Mouse (Mus musculus): ENCODE measurements around the gene Hras.

Hras gene

DNA sequence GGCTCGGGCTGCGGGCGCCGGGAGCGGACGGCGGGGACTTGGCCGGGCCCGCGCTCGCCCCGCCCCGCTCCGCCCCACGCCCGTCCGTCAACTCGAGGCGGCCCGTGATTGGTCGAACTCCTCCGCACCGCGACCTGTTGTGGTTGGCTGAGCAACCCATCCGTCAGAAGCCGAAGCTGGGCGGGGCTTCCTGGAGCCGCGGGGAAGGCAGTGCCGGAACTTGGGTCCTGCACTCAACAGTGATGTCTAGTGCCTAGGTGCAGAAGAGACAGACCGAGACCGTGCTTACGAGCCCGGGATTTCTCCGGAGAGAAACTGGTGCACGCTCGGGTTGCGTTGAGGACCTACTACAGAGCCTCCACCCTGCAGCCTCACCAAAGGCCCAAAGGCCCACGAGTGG lies at the start of gene Hras, which contains the start of gene Lrrc56:
Hras (minus strand) TSS at position 58 of the 400 bp plus-strand sequence.
Lrrc56 (plus strand) TSS at position 210 of the 400 bp plus-strand sequence.
- peak; percentile 97 for DNase-seq

DNA sequence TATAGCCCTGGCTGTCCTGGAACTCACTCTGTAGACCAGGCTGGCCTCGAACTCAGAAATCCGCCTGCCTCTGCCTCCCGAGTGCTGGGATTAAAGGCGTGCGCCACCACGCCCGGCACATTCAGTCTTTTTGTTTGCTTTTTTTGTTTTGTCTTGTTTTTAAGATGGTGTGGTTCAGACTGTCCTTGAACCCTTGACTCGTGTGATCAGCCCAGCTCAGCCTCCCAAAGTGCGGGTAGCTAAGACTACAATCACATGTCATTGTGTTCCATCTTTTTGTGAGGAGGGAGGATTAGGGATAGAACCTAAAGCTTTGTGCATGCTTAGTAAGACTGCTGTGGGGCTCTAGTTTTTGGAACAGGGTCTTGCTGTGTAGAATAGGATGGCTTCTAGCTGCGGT lies 37.7 kb upstream of the Hras start:
- DNase-seq = no peak

DNA sequence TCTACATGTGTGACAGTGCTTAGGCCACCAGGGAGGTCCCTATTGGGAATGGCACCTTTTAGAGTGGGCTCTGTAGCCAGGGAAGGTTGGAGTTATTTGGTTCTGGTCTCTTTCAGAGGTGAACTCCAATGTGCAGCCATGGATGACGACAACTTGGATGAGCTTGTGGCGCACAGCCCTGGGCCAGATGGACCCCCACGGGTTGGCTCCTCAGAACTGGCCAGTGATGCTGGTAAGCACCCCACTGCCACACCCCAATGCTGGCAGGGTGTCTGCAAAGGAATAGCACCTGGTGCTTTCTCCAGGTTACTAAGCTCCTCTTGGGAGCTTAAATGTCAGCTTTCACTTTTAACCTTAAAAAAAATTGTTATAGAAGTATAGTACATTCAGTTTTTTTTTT lies 37.3 kb upstream of the Hras start:
- peak; percentile 52 for DNase-seq

DNA sequence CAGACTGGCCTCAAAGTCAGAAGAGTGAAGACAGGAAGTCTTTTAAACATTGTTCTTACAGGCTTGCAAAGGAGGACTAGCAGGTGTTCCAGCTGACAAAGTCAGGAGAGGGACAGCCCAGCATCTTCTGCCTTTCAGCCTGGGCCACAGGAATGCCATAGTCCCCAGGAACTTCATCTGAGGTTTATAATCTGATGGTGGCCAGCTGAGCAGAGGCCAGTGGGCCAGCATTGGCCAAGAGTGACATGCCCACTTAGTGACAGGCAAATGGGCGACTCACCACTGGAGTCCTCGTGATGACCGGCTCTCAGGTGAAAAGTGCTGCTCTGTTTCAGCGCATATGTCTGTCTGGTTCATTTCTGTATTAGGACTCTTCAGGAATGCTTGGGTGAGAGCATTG lies 36.8 kb upstream of the Hras start:
- no peak for DNase-seq

DNA sequence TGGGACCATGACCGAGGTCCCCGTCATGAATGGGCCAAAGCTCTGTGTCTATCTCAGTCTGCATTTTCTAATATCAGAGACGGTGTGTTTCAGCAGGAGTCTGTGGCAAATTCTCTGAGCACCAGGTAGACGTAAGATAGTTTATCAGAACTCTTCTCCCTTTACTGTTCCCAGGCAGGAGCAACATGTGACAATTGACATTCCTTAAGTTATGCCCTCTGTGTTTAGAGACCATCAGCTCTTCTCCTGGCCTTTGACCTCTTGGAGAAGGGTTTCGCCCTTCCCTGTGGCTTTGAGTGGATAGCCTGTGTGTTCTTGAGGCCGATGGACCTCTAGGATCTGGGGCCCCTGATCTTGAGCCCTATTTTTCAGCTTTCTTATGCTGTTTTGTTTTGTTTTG lies 35.9 kb upstream of the Hras start:
- no peak for DNase-seq

DNA sequence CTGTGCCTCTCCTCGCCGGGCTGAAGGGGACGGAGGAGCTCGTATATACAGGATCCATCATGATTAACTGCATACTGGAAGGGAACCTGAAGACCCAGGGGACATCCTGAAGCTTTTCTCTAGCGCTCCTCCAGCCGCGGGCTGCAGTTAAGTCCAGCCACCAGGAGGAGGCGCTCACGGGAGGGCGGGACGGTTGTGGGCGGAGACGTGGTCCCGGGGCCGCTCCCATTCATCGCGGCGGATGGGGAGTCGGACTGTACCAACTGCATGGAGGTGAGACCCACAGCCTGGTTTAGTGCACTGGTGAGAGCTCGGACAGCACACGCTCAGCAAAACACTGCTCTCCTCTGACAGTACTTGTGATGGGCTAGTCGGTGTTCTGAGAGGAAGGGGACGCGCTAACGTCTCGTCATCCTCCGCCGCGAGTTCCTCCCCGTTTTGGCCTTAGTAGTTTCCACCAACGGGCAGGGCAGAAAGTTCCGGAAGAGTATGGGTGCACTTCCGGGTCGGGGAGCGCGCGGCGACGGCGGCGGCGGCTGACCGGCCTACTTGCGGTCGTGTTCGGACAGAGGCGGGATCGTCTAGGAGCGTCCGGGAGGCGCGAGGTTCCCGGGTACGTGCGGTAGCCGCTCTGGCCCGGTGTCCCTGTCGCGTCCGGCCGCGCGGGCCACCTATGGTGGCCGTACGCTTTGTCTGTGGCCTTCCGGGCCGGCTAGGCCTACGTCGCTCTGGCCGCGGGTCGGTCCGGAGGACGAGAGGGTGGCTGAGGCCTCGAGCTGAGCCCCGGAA lies 34.7 kb upstream of the Hras start, which contains the start of gene Phrf1:
Phrf1 (plus strand) TSS at position 506 of the 789 bp plus-strand sequence.
- DNase-seq = peak; percentile 88

DNA sequence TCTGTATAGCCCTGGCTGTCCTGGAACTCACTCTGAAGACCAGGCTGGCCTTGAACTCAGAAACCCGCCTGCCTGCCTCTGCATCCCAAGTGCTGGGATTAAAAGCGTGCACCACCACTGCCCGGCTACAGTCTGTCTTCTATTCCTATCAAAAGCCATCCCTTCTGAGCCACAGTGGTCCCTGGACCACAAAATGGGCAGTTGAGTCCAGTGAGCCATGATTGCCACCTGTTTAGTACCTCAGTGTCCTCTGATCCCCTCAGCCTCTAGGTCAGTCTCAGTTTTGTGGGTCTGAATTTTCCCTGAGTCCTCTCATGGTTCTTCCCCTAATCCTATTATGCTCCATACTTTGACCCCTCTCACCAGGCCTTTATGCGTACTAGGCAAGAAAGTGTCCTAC lies 34.0 kb upstream of the Hras start:
- DNase-seq = no peak

DNA sequence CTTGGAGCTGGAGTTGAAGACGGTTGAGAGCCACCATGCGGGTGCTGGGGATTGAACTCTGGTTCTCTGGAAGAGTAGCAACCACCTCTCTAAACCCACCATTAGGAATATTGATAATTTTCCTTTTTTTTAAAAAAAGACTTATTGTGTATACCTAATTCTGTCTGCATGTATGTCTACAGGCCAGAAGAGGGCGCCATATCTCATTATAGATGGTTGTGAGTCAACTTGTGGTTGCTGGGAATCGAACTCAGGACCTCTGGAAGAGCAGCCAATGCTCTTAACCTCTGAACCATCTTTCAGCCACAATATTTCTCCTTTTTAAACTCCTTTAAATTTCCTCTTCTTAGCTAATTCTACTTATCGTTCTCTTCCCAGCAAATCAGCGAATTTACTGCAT lies 32.7 kb upstream of the Hras start:
- DNase-seq = no peak

DNA sequence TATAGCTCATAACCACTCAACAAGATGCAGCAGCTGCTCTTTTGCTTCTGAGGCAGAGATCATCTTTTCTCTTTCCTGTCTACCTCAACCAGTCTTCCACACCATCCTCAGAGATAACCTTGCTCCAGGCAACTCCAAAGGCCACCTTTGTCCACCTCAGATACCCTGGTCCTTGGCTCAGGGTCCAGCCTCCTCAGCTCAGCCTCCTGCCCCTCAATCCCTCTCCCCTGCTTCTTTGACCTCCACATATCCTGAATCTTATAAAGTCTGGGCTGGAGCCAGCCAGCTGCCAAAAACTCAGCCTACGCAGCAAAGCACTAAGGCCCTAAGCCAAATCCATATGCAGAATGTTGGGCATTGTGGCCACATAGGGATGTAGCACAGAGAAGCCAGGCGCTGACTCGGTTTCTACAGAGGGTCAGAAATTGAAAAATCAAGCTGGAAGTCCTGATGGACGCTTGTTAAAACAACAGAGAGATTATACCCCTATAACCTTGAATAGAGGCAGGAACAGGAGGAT lies 29.0 kb upstream of the Hras start:
- no peak for DNase-seq

DNA sequence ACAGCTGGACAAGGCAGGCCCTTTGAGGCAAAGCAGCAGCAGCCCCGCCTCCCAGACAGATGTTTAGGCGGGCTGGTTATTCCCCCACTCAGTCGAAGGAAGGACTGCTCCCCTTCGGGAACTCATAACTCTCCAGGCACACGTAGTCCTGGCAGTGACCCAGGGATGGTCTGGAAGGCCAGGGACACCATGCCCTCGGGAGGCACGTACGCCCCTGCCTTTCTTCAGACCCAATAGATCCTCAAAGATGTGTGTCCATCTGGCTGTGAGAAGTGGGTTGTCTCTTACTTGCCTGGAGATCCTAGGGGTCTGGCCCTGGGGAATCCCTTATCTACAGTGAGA lies 28.3 kb upstream of the Hras start:
- DNase-seq = no peak

DNA sequence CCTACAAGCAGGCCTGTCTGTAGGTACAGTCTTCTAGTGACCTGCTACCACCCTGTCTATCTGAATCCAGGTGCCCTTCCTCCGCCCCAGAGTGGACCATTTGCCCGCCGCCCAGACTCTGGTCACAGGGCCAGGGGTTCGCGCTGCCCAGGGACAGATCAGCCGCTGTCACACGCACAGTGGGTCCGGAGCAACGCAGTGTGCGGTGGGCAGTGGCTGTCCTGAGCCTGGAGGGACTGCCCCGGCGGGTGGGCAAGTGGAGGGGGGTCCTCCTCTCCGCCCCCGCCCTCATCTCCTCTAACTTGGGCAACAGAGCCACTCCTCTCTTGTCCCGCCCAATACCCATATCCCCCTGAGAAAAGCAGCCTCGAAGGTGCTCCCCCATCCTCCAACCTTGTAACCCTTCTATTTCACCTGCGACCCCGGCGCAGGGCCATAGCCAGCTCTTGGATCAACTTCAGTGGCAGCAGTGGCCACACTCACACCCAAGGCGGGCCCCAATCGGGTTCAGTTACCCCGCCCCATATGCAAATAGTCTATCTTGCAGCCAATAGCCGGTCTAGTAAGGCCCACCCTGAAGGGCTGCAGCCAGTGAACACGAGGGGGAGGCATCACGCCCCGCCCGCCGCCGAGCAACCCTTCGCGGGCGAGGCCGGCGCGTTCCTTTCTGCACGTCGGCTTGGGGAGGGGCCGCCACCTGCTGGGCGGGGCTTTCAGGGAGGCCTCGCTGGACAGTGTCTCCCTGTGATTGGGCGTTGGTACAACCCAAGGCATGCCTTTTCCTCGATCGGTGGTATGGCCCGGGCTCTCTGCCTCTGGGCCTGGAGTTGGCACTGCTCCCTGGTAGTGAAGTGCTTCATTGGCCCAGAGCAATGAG lies 27.7 kb upstream of the Hras start:
- DNase-seq = peak; percentile 95

DNA sequence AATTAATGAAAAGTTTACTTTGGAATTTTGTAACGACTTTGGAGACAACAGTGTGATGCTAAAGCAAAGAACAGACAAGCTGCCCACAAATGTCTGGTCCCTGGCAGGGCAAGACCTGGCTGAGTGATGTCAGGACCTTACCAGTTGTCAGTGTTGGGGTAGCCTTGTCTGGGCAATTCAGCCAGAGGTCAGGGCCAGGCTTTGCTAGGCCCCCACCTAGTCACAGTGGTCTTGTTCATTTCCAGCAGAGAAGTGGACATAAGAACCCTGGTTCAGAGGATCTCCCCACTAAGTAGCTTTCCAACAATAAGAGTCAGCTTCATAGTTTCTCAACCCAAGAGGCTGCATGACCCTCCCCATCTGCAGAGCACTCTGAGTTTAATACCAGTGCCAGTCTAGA lies 26.6 kb upstream of the Hras start:
- no peak for DNase-seq

DNA sequence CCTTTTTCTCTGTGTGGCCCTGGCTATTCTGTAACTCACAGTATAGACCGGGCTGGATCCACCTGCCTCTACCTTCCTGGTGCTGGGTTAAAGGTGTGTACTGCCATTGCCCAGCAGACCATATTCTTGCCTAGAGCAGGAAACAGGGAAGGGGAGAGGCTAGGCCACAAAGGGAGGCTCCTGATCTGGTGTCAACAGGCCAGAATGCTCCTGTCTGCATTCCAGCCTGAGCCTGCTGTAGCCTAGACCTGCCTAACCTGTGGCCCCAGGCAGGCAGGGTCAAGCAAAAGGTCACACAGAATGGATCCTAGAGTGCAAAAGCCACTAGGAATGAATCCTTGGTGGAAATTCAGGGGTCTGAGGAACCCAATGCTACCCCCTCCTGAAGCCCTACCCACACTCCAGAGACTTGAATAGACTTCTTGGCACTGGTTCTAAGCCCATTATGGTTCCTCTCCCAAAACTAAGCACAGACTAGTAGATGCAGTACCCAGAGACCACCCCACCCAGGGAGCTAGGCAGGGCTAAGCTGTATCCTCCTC lies 25.8 kb upstream of the Hras start:
- DNase-seq = no peak

DNA sequence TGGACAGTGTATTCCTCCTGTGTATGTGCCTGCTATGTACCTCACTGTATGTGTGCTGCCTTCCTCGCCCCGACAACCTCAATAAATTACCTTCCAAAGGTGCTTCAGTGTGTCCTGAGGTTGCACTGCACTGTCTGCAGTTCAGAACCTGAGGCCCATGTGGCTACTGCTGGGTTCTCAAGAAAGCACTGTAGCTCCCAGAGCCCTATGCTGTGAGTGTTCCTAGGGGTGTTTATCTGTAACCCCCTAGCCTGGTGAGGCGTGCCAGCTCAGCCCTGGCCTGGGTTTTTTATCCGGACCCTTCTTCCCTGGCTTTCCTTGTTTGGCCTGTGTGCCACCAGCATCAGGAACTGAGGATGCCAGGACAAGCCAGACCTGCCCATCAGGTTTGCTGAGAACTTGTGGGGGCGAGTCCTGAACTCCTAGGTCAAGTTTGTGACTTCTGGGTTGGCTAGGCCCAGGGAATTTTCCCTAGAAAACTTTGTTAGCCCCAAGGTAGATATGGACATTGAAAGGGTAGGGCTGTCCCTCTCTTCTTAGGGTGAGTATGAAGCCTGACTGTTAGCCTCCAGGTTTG lies 24.8 kb upstream of the Hras start:
- DNase-seq = no peak

DNA sequence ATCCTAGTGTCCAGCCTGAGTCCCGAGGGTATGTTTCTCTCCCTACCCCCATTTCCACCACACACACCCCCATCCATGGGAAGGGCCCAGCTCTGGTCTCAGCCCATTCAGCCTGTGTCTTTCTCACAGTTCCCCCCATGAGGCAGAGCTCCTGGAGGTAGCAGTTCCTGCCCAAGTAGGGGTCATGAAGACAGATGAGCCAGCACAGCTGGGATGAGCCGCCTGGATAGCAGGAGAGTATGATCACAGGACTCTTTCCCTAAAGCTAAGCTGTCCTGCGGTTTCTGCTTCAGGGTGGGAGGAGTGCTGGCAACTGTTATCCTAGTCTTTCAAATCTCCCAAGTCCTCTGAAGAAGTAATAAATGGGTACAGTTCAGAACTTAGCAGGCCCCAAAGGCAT lies 24.3 kb upstream of the Hras start:
- no peak for DNase-seq

DNA sequence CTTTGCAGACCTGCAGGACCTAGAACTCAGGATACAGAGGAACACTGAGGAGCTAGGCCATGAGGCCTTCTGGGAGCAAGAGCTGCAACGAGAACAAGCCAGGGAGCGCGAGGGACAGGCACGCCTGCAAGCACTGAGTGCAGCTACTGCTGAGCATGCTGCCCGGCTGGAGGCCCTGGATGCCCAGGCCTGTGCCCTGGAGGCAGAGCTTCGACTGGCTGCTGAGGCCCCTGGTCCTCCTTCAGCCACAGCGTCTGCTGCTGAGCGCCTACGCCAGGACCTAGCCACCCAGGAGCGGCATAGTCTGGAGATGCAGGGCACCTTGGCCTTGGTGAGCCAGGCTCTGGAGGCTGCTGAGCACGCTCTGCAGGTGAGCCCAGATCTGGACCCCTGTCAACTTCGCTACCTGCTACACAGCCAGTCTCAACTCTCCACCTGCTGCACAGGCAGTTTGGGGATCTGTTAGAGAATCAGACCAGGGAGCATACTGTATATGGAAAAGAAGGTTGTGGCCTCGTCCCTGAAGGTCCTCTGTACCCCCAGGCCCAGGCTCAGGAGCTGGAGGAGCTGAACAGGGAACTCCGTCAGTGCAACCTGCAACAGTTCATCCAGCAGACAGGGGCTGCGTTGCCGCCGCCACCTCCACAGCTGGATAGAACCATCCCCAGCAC lies 23.7 kb upstream of the Hras start:
- no peak for DNase-seq

DNA sequence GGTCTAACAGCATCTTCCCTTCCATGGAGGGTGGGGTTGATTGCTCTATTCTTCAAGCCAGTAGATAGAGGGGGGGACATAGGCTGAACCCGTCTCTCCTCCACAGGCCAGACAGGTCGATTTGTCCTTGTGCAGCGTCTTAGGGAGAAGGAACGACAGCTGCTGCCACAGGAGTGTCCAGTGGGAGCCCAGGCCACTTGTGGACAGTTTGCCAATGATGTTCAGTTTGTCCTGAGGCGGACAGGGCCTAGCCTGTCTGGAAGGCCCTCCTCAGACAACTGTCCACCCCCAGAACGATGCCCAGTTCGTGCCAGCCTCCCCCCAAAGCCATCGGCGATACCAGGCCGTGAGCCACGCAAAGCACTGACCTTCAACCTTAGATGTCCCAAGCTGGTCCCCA lies 23.1 kb upstream of the Hras start:
- no peak for DNase-seq

DNA sequence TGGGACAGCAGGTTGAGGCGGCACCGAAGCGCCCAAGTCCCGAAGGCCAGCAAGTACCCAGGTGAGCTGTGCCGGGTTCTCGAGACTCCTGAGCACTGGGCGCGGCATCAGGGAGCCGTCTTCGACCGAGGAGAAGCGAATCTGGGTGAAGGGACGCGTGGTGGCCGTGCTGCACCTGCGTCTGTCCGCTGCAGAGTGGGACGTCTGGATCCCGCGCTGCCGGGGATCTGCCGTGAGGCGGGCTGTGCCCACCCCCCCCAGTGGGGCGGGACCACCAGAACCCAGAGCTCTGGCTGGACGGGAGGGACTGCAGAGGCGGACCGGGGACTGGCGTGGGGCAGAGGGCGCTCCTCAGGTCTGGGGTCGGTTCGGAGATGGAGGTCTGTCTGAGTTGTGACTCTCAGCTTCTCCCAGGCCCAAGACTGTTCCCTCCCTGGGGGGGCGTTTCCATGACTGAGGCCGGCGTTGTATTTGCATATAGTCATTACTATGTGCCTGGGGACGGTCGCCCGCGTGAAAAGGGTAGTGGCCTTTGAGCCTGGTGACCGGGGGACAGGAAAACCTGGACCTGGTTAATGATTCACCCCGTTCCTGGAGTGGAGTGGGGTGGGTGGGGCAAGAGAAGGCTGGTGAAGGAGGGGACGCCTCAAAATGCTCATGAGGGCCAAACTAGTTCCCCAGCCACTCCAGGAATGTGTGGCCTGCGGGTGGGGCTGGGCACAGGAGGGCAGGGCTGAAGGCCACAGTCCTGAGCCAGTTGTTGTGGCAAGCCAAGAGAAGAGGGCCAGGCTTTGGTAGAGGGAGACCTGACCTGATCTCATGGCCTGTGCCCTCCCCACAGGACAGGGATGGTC lies 22.3 kb upstream of the Hras start:
- DNase-seq = peak; percentile 61

DNA sequence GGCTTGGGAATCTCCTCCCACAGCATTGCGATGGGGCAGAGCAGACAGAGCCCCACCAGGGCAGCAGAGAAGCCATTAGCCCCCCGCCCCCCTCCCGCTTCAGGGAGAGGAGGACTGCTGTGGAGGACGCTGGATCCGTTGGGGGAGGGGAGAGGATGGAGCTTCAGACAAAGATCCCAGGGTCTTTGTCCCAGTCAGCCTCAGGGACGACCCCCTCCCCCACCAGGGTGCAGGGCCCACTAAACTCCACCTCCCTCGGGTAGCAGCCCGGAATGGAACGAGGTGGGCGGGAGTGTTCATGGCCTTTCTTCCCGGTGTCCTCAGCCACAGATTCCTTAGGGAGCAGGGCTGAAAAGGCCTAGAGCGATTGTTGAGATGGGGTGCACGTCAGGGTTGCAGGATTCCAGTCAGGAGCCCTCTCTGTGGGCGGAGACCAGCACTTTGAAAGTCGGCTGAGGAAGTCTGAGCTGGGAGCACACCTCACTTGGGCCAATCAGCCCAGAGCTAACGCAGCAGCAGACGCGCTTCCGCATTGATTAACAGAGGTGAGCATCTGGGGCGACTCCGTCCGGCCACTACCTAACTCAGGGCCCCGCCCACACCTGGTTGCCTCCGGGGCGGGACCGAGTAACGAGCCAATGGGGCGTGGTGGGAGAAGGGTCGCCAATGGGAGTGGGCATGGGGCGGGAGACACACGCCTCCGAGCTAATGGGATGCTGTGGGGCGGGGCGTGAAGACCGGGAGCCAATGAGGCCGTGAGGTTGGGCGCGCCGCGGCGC lies 21.5 kb upstream of the Hras start, which contains the start of gene Rassf7:
Rassf7 (plus strand) TSS at position 760 of the 779 bp plus-strand sequence.
- peak; percentile 92 for DNase-seq

DNA sequence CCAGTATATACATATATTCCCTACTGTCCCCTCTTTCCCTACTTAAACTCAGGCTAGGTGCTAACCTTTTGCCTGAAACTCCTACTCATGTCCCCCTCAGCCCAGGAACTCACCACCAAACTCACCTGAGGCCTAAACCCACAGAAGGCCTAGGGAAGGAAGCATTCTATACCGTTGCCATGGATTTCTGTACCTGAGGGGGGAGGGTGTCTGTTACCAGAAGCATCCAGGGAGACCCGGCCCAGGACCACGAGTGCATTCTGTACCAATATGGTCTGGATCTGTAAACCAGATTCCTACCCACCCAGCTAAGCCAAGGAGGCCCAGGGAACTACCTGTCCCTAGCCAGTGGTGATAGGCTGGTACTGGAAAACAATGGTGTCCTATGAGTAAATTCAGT lies 20.5 kb upstream of the Hras start:
- no peak for DNase-seq

Data from cerebellum, adult 9-11 months (tissue).